Comparison of ENCODE assay signal across 15 mouse cellular contexts in the genomic region with DNA sequence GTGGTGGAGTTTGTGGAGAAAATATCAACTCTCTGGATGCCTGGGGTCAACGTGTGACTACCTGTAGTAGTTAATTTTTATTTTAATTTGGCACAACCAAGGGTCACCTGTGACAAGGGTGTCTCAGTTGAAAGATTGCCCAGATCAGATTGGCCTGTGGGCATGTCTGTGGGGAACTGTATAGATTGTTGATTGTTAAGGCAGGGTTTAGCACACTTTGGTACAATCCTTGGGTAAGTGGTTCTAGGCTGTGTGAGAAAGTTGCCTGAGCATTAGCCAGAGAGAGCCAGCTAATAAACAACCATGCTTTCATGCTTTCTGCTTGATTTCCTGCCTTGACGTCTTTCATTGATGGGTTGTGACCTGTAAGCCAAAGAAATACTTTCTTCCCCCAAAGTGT.
"Had no signal": no experiment of that assay in that cellular context is flagged by ENCODE, and none has a peak within 500 bp of the region (broad histone marks: within the 10 kb centered on the region; RNA-seq: fewer than 3 reads in every experiment).

No protein-coding gene starts in this region.

- H3K4me1 ChIP-seq: megakaryocyte, embryonic 14.5 days; midbrain, embryonic 13.5 days; midbrain, embryonic 15.5 days; neural tube, embryonic 12.5 days; stomach, embryonic 15.5 days had no signal

- H3K36me3 ChIP-seq: midbrain, embryonic 13.5 days; midbrain, embryonic 15.5 days; neural tube, embryonic 12.5 days; stomach, embryonic 15.5 days had no signal

- H3K9me3 ChIP-seq: megakaryocyte, embryonic 14.5 days; midbrain, embryonic 13.5 days; midbrain, embryonic 15.5 days; neural tube, embryonic 12.5 days; stomach, embryonic 15.5 days had no signal

- H3K27ac ChIP-seq: macrophage; midbrain, embryonic 13.5 days; midbrain, embryonic 15.5 days; neural tube, embryonic 12.5 days; stomach, embryonic 15.5 days; stomach, postnatal 0 days had no signal

- DNase-seq: lung, adult 18-20 months; lung, embryonic 14.5 days; lung, postnatal 10 days; right cerebral cortex, postnatal 14 days; thymus, adult 2 months; thymus, postnatal 25 days; thymus, postnatal 4 days had no signal

- H3K9ac ChIP-seq: lung, embryonic 14.5 days; midbrain, embryonic 13.5 days; midbrain, embryonic 15.5 days; neural tube, embryonic 12.5 days; stomach, embryonic 15.5 days had no signal

- ATAC-seq: midbrain, embryonic 13.5 days; midbrain, embryonic 15.5 days had no signal

- H3K27me3 ChIP-seq: neural tube, embryonic 12.5 days; stomach, embryonic 15.5 days had no signal

- H3K4me3 ChIP-seq: megakaryocyte, embryonic 14.5 days; midbrain, embryonic 13.5 days; midbrain, embryonic 15.5 days; neural tube, embryonic 12.5 days; stomach, embryonic 15.5 days had no signal

- H3K4me2 ChIP-seq: lung, embryonic 14.5 days; midbrain, embryonic 11.5 days; midbrain, embryonic 13.5 days; midbrain, embryonic 15.5 days; neural tube, embryonic 12.5 days; stomach, embryonic 15.5 days had no signal
